In genomic region chr16:67234862-67235261, GRCm38 (mm10) we compare ENCODE assay signal across 13 mouse cellular contexts.
DNase-seq lines count a peak whose midpoint lies in the region; ATAC-seq and TF ChIP-seq lines count a peak whose summit lies in the region.
"Had no signal": no experiment of that assay in that cellular context is flagged by ENCODE, and none has a peak within 500 bp of the region (broad histone marks: within the 10 kb centered on the region; RNA-seq: fewer than 3 reads in every experiment).

No protein-coding gene starts in this region.

- no peaks in the 10 kb centered on the region for H3K36me3 ChIP-seq in forebrain, embryonic 14.5 days (ENCODE audit: control insufficient read depth, insufficient read depth, low read length)
- no peaks in the 10 kb centered on the region for H3K36me3 ChIP-seq in forebrain, embryonic 16.5 days (ENCODE audit: control insufficient read depth, insufficient read depth)
- no peaks in the 10 kb centered on the region for H3K36me3 ChIP-seq in lung, embryonic 14.5 days (ENCODE audit: insufficient read depth)
- H3K36me3 ChIP-seq: embryonic facial prominence, embryonic 13.5 days had no signal

- no peaks in the 10 kb centered on the region for H3K9me3 ChIP-seq in forebrain, embryonic 14.5 days (replicated peaks; ENCODE audit: control insufficient read depth, low read length)
- no peaks in the 10 kb centered on the region for H3K9me3 ChIP-seq in forebrain, embryonic 16.5 days (ENCODE audit: control insufficient read depth, low read length)
- H3K9me3 ChIP-seq in lung, embryonic 14.5 days (ENCODE audit: low read depth, low read length) = no peaks in the 10 kb centered on the region
- H3K9me3 ChIP-seq: embryonic facial prominence, embryonic 13.5 days had no signal

- DNase-seq in forebrain, embryonic 14.5 days (ENCODE audit: low spot score) = peak; percentile 55
- peak; percentile 75 for DNase-seq in lung, embryonic 14.5 days
- no peak for DNase-seq in lung, adult 2 months
- peak; percentile 76 for DNase-seq in brain, adult 2 months (ENCODE audit: low read depth, low spot score)
- DNase-seq in retina, postnatal 7 days (ENCODE audit: low read depth, low spot score) = peak; percentile 33
- no peak for DNase-seq in adrenal gland, adult 18-20 months (ENCODE audit: low spot score in 2 of 2)
- DNase-seq in spleen, adult 12 weeks (ENCODE audit: low spot score) = no peak
- DNase-seq: adrenal gland, postnatal 36 days; heart, postnatal 10 days had no signal

- H3K4me1 ChIP-seq in forebrain, embryonic 14.5 days (ENCODE audit: control insufficient read depth, insufficient read depth, low read length) = no peaks in the 10 kb centered on the region
- H3K4me1 ChIP-seq in forebrain, embryonic 16.5 days (replicated peaks; ENCODE audit: control insufficient read depth, insufficient read depth, low read length) = no peaks in the 10 kb centered on the region
- no peaks in the 10 kb centered on the region for H3K4me1 ChIP-seq in lung, embryonic 14.5 days (ENCODE audit: insufficient read depth)
- H3K4me1 ChIP-seq in lung, adult 2 months (ENCODE audit: control insufficient read depth, insufficient read depth, low read length) = no peaks in the 10 kb centered on the region
- H3K4me1 ChIP-seq: embryonic facial prominence, embryonic 13.5 days had no signal

- H3K4me3 ChIP-seq in forebrain, embryonic 14.5 days (ENCODE audit: low read depth, low read length) = no peak overlapping the region
- H3K4me3 ChIP-seq in forebrain, embryonic 16.5 days (replicated peaks; ENCODE audit: low read length) = no peak overlapping the region
- H3K4me3 ChIP-seq in lung, embryonic 14.5 days (ENCODE audit: low read depth, low read length) = no peak overlapping the region
- H3K4me3 ChIP-seq in lung, adult 2 months (replicated peaks; ENCODE audit: extremely low read depth, low read depth, low read length) = no peak overlapping the region
- H3K4me3 ChIP-seq: embryonic facial prominence, embryonic 13.5 days; myocyte had no signal

- TF ChIP-seq CTCF in lung, embryonic 14.5 days (IDR thresholded peaks at IDR 0.05; ENCODE audit: low read depth) = peak; percentile 65
- no peak for TF ChIP-seq CTCF in lung, adult 2 months (IDR thresholded peaks at IDR 0.05; ENCODE audit: insufficient read depth, low read length)

- H3K27me3 ChIP-seq in forebrain, embryonic 14.5 days (replicated peaks; ENCODE audit: control insufficient read depth, insufficient read depth, low read length) = no peaks in the 10 kb centered on the region
- H3K27me3 ChIP-seq in forebrain, embryonic 16.5 days (replicated peaks; ENCODE audit: control insufficient read depth, insufficient read depth, low read length) = no peaks in the 10 kb centered on the region
- no peaks in the 10 kb centered on the region for H3K27me3 ChIP-seq in lung, embryonic 14.5 days (ENCODE audit: insufficient read depth, low read length)
- H3K27me3 ChIP-seq: embryonic facial prominence, embryonic 13.5 days had no signal

- no peak for ATAC-seq in forebrain, embryonic 14.5 days
- ATAC-seq in forebrain, embryonic 16.5 days = no peak
- ATAC-seq in lung, embryonic 14.5 days (ENCODE audit: insufficient read depth) = no peak
- ATAC-seq: CD4-positive, CD25-positive, alpha-beta regulatory T cell, adult 4 months had no signal

- TF ChIP-seq POLR2A in lung, adult 2 months (IDR thresholded peaks at IDR 0.05; ENCODE audit: borderline replicate concordance, extremely low read depth, low read depth, low read length) = no peak

- no peak overlapping the region for H3K27ac ChIP-seq in forebrain, embryonic 14.5 days (ENCODE audit: low read depth, low read length)
- H3K27ac ChIP-seq in forebrain, embryonic 16.5 days (ENCODE audit: low read length) = no peak overlapping the region
- no peak overlapping the region for H3K27ac ChIP-seq in lung, embryonic 14.5 days (ENCODE audit: low read depth)
- H3K27ac ChIP-seq: embryonic facial prominence, embryonic 13.5 days had no signal

- WGBS in forebrain, embryonic 14.5 days = 20% methylated on average over 1 of the region's 1 CpGs
- WGBS in forebrain, embryonic 16.5 days = 27% methylated on average over 1 of the region's 1 CpGs
- 15% methylated on average over 1 of the region's 1 CpGs for WGBS in lung, embryonic 14.5 days
- WGBS in lung, adult 2 months = 14% methylated on average over 1 of the region's 1 CpGs

- H3K4me2 ChIP-seq in forebrain, embryonic 14.5 days (ENCODE audit: low read length) = no peak overlapping the region
- H3K4me2 ChIP-seq in forebrain, embryonic 16.5 days (ENCODE audit: low read length) = no peak overlapping the region
- H3K4me2 ChIP-seq in lung, embryonic 14.5 days = no peak overlapping the region
- H3K4me2 ChIP-seq: embryonic facial prominence, embryonic 13.5 days had no signal

- H3K9ac ChIP-seq in forebrain, embryonic 14.5 days (ENCODE audit: low read length) = no peak overlapping the region
- no peak overlapping the region for H3K9ac ChIP-seq in forebrain, embryonic 16.5 days (replicated peaks; ENCODE audit: low read depth, low read length)
- H3K9ac ChIP-seq in lung, embryonic 14.5 days = no peak overlapping the region
- H3K9ac ChIP-seq: embryonic facial prominence, embryonic 13.5 days had no signal

Comparison
In these comparisons a context has a peak if more than half of its experiments do, and no peak if none do; other contexts are left out.
1. DNase-seq: peak in forebrain, embryonic 14.5 days (single experiment), lung, embryonic 14.5 days (single experiment), brain, adult 2 months (single experiment) and retina, postnatal 7 days (single experiment); none in lung, adult 2 months (single experiment), adrenal gland, adult 18-20 months (0 of 2) and spleen, adult 12 weeks (single experiment).